Mouse (Mus musculus) heart, adult 2 months (tissue): ENCODE data around the gene Nup133.

ENCODE experiments used
- CTCF ChIP-seq: fragments of 200-600 bp; IDR thresholded peaks from 2 replicates; pipeline ENCODE4 v1.8.1; 2022; ENCODE audit warnings: antibody characterized with exemption, mild to moderate bottlenecking, moderate library complexity
- EP300 ChIP-seq: fragments of 200-500 bp; IDR thresholded peaks from 2 replicates; pipeline ENCODE4 v1.6.1; 2011; ENCODE audit warnings: low read depth, low read length, control low read depth; ENCODE audit not compliant: insufficient read depth
- POLR2A ChIP-seq: fragments of 200-500 bp; IDR thresholded peaks from 2 replicates; pipeline ENCODE4 v1.6.1; 2011; ENCODE audit warnings: mild to moderate bottlenecking, low read depth, low read length, control low read depth; ENCODE audit not compliant: insufficient read depth

DNA sequence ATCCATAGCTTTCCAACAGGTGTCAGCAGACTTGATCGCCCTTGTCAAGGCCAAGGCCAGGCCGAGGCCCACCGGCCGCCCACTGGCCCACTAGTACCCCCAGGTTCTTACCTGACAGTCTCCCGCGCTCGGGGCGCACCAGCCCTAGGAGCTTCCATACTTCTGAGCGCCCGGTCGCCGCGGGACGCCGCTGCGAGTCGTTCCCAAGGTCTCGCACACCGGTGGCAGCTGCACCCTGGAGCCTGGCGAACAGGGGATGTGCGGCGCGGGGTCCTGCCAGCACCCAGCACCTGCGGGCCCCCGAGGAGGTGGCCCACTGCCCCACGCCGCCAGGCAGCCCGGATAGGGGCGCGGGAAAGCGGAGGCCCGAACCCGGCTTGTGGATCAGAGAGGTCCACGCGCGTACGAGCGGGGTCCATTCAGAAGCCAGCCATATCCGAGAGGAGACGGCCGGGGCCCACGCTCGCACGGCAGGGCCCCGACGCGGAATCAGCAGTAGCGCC, 33.3 kb upstream of the Nup133 start:
- TF ChIP-seq POLR2A (no peak), CTCF (no peak), EP300 (no peak)
